Mouse (Mus musculus) small intestine, adult 2 months (tissue): ENCODE data around the gene Zfp282. TPM values are rescaled to one million over a fixed set of nuclear protein-coding genes. Genes with fewer than 3 reads are reported as not detected.

ENCODE experiments used
- H3K27ac ChIP-seq: fragments of 200-500 bp; 2 replicates; pipeline ENCODE4 v1.5.1; 2012; ENCODE audit warnings: low read depth, low read length, control low read depth, inconsistent platforms; ENCODE audit not compliant: insufficient read depth
- H3K27me3 ChIP-seq: fragments of 200-500 bp; 2 replicates; pipeline ENCODE4 v1.6.1; 2012; ENCODE audit warnings: mild to moderate bottlenecking, moderate library complexity, low read length, inconsistent platforms; ENCODE audit not compliant: control insufficient read depth, insufficient read depth
- H3K36me3 ChIP-seq: fragments of 200-500 bp; 2 replicates; pipeline ENCODE4 v1.6.1; 2012; ENCODE audit warnings: mild to moderate bottlenecking, low read length, control low read depth, inconsistent platforms; ENCODE audit not compliant: control insufficient read depth, insufficient read depth
- H3K4me1 ChIP-seq: fragments of 200-500 bp; 2 replicates; pipeline ENCODE4 v1.6.1; 2012; ENCODE audit warnings: low read length, inconsistent platforms, mixed read lengths; ENCODE audit not compliant: control insufficient read depth, insufficient read depth, insufficient read length
- H3K4me3 ChIP-seq: fragments of 200-500 bp; 2 replicates; pipeline ENCODE4 v1.5.1; 2012; ENCODE audit warnings: low read depth, mild to moderate bottlenecking, control low read depth, inconsistent platforms, low read length, moderate library complexity
- CTCF ChIP-seq: fragments of 200-500 bp; IDR thresholded peaks from 2 replicates; pipeline ENCODE4 v1.5.1; 2012; ENCODE audit warnings: low read depth, mild to moderate bottlenecking, control low read depth, inconsistent platforms, low read length, moderate library complexity, mixed read lengths; ENCODE audit not compliant: insufficient replicate concordance, insufficient read length; ENCODE audit errors: extremely low read depth
- POLR2A ChIP-seq: fragments of 200-500 bp; IDR thresholded peaks from 2 replicates; pipeline ENCODE4 v1.6.1; 2012; ENCODE audit warnings: low read depth, mild to moderate bottlenecking, control low read depth, inconsistent platforms, low read length, moderate library complexity
- WGBS: fragments of 180-500 bp; shearing (Covaris S2); methylation state at CpG from one replicate; pipeline ENCODE4 v1.1.7; 2018; 5-methylcytosine and 5-hydroxymethylcytosine counted together
- polyA plus RNA-seq: library from polyadenylated mRNA; depleted of rRNA; stranded (reverse); fragments of >200 nt; gene quantifications from 2 replicates; pipeline ENCODE4 v1.2.3, GENCODE M21; 2012; rRNA removed

Gene Zfp282
- polyA plus RNA-seq, 1 experiment, result 5.9 TPM

GRCm38 (mm10) chr6:47943721-47944120 is 66.7 kb downstream of the Zfp282 start:
- Histone ChIP-seq H3K4me3 (peak overlapping the region; percentile 60), H3K36me3 (no peaks in the 10 kb centered on the region), H3K27ac (no peak overlapping the region), H3K4me1 (peaks cover 3% of the 10 kb centered on the region; the same call in 1 of the 2 replicates), H3K27me3 (no peaks in the 10 kb centered on the region)
- whole genome bisulfite sequencing, result 48% methylated on average over 3 of the region's 3 CpGs
- TF ChIP-seq POLR2A (no peak), CTCF (no peak)

GRCm38 (mm10) chr6:47947388-47947787 is 70.4 kb downstream of the Zfp282 start:
- H3K27ac ChIP-seq, result no peak overlapping the region
- 97% methylated on average over 4 of the region's 4 CpGs for WGBS
- TF ChIP-seq CTCF (no peak), POLR2A (no peak)

GRCm38 (mm10) chr6:47953191-47953726 is 76.3 kb downstream of the Zfp282 start, which contains the start of gene Zfp956:
TSS of gene Zfp956 (plus strand) at chr6:47953390.
- Histone ChIP-seq H3K36me3 (peaks cover 6% of the 10 kb centered on the region; the same call in 1 of the 2 replicates), H3K4me1 (no peaks in the 10 kb centered on the region; the same call in 1 of the 2 replicates), H3K27ac (peak within 1 kb of the TSS; percentile 28), H3K27me3 (no peaks in the 10 kb centered on the region), H3K4me3 (peak within 1 kb of the TSS; percentile 76)
- TF ChIP-seq POLR2A (peak; percentile 74; the same call in 1 of the 2 replicates), CTCF (no peak)
- under 1% methylated on average over 31 of the region's 31 CpGs for WGBS

More at GRCm38 (mm10) chr6:47947388-47947787, 70.4 kb downstream of the Zfp282 start:
- Histone ChIP-seq H3K36me3 (no peaks in the 10 kb centered on the region), H3K4me1 (peaks cover 2% of the 10 kb centered on the region; the same call in 1 of the 2 replicates), H3K27me3 (no peaks in the 10 kb centered on the region), H3K4me3 (no peak overlapping the region)

- TF ChIP-seq POLR2A (no peak), CTCF (no peak)
- H3K4me1 ChIP-seq, result no peaks in the 10 kb centered on the region; the same call in 1 of the 2 replicates
- H3K27ac ChIP-seq, result no peak overlapping the region
- H3K27me3 ChIP-seq, result no peaks in the 10 kb centered on the region
- H3K4me3 ChIP-seq, result no peak overlapping the region
- 58% methylated on average over 3 of the region's 3 CpGs for WGBS
- H3K36me3 ChIP-seq, result peaks cover 6% of the 10 kb centered on the region; the same call in 1 of the 2 replicates
Observed at GRCm38 (mm10) chr6:47954425-47954824, 77.4 kb downstream of the Zfp282 start.

GRCm38 (mm10) chr6:47957816-47958215 is 80.8 kb downstream of the Zfp282 start:
- H3K27me3 ChIP-seq, result no peaks in the 10 kb centered on the region
- peaks cover 13% of the 10 kb centered on the region for H3K36me3 ChIP-seq
- no peaks in the 10 kb centered on the region; the same call in 1 of the 2 replicates for H3K4me1 ChIP-seq
- TF ChIP-seq CTCF, result no peak
- no peak for TF ChIP-seq POLR2A
- H3K4me3 ChIP-seq, result no peak overlapping the region
- no peak overlapping the region for H3K27ac ChIP-seq

Other genes with a start within 250 kb of the Zfp282 start
- 14.9 and 15.3 TPM in 2 replicates for gene Pdia4, start 63.8 kb upstream of the Zfp282 start, polyA plus RNA-seq
- gene Zfp786, start 46.3 kb upstream of the Zfp282 start, polyA plus RNA-seq, result 0.08 and 0.10 TPM in 2 replicates
- gene Zfp398, start 41.5 kb upstream of the Zfp282 start, polyA plus RNA-seq, result 4.1 and 4.2 TPM in 2 replicates
- gene Zfp212, start 43.3 kb downstream of the Zfp282 start, polyA plus RNA-seq, result 2.3 and 5.7 TPM in 2 replicates
- 5.1 and 6.9 TPM in 2 replicates for gene Zfp956, start 76.2 kb downstream of the Zfp282 start, polyA plus RNA-seq
- gene Zfp777, start 171.7 kb downstream of the Zfp282 start, polyA plus RNA-seq, result 9.4 and 18.0 TPM in 2 replicates
- 7.7 and 16.9 TPM in 2 replicates for gene Zfp746, start 209.4 kb downstream of the Zfp282 start, polyA plus RNA-seq